Mouse (Mus musculus): Measurements from ENCODE around the gene Fgfr2. TPM values are rescaled to one million over a fixed set of nuclear protein-coding genes. Genes with fewer than 3 reads are reported as not detected.

Gene Fgfr2
- polyA plus RNA-seq, 1 experiment: 3.0 TPM

- no peaks in the 10 kb centered on the region for H3K36me3 ChIP-seq (ENCODE audit: control insufficient read depth, insufficient read depth, low read length)
- no peak overlapping the region for H3K4me3 ChIP-seq (ENCODE audit: control insufficient read depth, low read depth, low read length)
- TF ChIP-seq CTCF (IDR thresholded peaks at IDR 0.05; ENCODE audit: control insufficient read depth, insufficient read depth, insufficient replicate concordance, low read depth, low read length) (no peak), POLR2A (IDR thresholded peaks at IDR 0.05; ENCODE audit: control insufficient read depth, low read depth, low read length) (no peak)
- H3K27me3 ChIP-seq (ENCODE audit: control insufficient read depth, insufficient read depth, low read length): no peaks in the 10 kb centered on the region
- no peak overlapping the region for H3K27ac ChIP-seq (ENCODE audit: control insufficient read depth, insufficient read depth, low read depth, low read length)
- peaks cover 8% of the 10 kb centered on the region for H3K4me1 ChIP-seq (ENCODE audit: control insufficient read depth, insufficient read depth, low read length)
Observed at GRCm38 (mm10) chr7:133014631-133015030, 108.5 kb downstream of the Fgfr2 start.

- Histone ChIP-seq H3K4me1 (ENCODE audit: control insufficient read depth, insufficient read depth, low read length) (peaks cover 8% of the 10 kb centered on the region), H3K27me3 (ENCODE audit: control insufficient read depth, insufficient read depth, low read length) (no peaks in the 10 kb centered on the region), H3K36me3 (ENCODE audit: control insufficient read depth, insufficient read depth, low read length) (no peaks in the 10 kb centered on the region), H3K4me3 (ENCODE audit: control insufficient read depth, low read depth, low read length) (no peak overlapping the region), H3K27ac (ENCODE audit: control insufficient read depth, insufficient read depth, low read depth, low read length) (no peak overlapping the region)
- no peak for TF ChIP-seq CTCF (IDR thresholded peaks at IDR 0.05; ENCODE audit: control insufficient read depth, insufficient read depth, insufficient replicate concordance, low read depth, low read length)
- no peak for TF ChIP-seq POLR2A (IDR thresholded peaks at IDR 0.05; ENCODE audit: control insufficient read depth, low read depth, low read length)
Observed at GRCm38 (mm10) chr7:133013923-133014322, 109.2 kb downstream of the Fgfr2 start.

DNA sequence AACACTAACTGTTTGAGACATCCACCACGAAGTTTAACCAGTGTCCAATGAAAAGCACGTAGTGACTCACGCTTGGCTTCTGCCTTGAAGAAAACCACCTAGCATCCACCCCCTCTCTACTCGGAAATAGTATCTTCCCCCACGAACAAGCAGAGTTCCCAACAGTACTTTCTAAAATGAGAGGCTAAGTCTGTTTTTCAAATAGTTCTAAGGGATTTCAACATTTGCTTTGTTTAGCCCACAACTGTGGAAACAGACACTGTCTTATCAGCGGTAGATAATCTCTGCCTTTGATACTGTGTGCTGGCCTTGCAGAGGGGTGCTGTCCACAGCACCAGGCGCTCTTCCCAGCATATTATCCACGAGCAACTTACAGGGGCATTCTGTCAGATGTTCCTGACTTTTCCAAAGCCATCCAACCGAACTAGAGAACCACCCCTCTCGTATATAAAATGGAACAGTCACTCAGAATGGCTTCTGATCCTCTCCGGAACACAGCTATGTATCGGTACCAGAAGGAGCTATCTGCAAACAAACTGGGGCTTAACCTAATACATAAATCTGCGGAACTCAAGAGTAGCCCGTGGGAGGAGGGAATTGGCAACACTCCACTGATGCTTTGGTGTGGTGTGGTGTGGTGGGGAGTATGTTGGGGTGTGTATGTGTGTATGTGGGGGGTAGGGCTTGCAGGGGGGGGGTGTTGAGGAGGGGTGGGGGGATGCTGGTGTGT, 110.3 kb downstream of the Fgfr2 start:
- no peaks in the 10 kb centered on the region for H3K36me3 ChIP-seq (ENCODE audit: control insufficient read depth, insufficient read depth, low read length)
- H3K4me1 ChIP-seq (ENCODE audit: control insufficient read depth, insufficient read depth, low read length): peaks cover 8% of the 10 kb centered on the region

GRCm38 (mm10) chr7:133011611-133012010, 111.5 kb downstream of the Fgfr2 start:
- no peaks in the 10 kb centered on the region for H3K27me3 ChIP-seq (ENCODE audit: control insufficient read depth, insufficient read depth, low read length)
- H3K27ac ChIP-seq (ENCODE audit: control insufficient read depth, insufficient read depth, low read depth, low read length): no peak overlapping the region
- TF ChIP-seq CTCF (IDR thresholded peaks at IDR 0.05; ENCODE audit: control insufficient read depth, insufficient read depth, insufficient replicate concordance, low read depth, low read length) (no peak), POLR2A (IDR thresholded peaks at IDR 0.05; ENCODE audit: control insufficient read depth, low read depth, low read length) (no peak)
- H3K4me3 ChIP-seq (ENCODE audit: control insufficient read depth, low read depth, low read length): no peak overlapping the region
- H3K36me3 ChIP-seq (ENCODE audit: control insufficient read depth, insufficient read depth, low read length): no peaks in the 10 kb centered on the region
- H3K4me1 ChIP-seq (ENCODE audit: control insufficient read depth, insufficient read depth, low read length): peaks cover 8% of the 10 kb centered on the region

More for the DNA sequence above, 110.3 kb downstream of the Fgfr2 start:
- no peaks in the 10 kb centered on the region for H3K27me3 ChIP-seq (ENCODE audit: control insufficient read depth, insufficient read depth, low read length)
- TF ChIP-seq CTCF (IDR thresholded peaks at IDR 0.05; ENCODE audit: control insufficient read depth, insufficient read depth, insufficient replicate concordance, low read depth, low read length) (no peak), POLR2A (IDR thresholded peaks at IDR 0.05; ENCODE audit: control insufficient read depth, low read depth, low read length) (no peak)
- H3K27ac ChIP-seq (ENCODE audit: control insufficient read depth, insufficient read depth, low read depth, low read length): no peak overlapping the region
- H3K4me3 ChIP-seq (ENCODE audit: control insufficient read depth, low read depth, low read length): no peak overlapping the region

DNA sequence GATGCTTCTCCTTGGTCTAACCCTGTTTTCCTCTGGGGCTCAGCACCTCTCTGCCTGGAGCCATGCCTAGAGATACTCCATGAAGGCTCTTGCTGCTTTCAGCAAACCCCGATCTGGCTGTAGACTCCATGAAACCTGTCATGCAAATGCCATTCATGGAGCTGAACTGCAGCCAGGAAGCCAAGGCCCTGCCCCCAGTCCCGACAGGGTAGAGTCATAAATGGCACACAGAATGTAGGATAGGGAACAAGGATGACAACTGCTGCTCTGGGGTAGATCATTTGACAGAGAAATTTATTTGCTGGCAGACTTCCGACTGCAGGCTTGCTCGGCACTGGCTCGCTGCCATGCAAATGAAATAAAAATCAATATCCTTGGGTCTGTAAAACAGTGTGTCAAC, 112.0 kb downstream of the Fgfr2 start:
- no peaks in the 10 kb centered on the region for H3K27me3 ChIP-seq (ENCODE audit: control insufficient read depth, insufficient read depth, low read length)
- peaks cover 8% of the 10 kb centered on the region for H3K4me1 ChIP-seq (ENCODE audit: control insufficient read depth, insufficient read depth, low read length)
- H3K27ac ChIP-seq (ENCODE audit: control insufficient read depth, insufficient read depth, low read depth, low read length): no peak overlapping the region

GRCm38 (mm10) chr7:133010477-133010876, 112.7 kb downstream of the Fgfr2 start:
- TF ChIP-seq CTCF (IDR thresholded peaks at IDR 0.05; ENCODE audit: control insufficient read depth, insufficient read depth, insufficient replicate concordance, low read depth, low read length) (no peak), POLR2A (IDR thresholded peaks at IDR 0.05; ENCODE audit: control insufficient read depth, low read depth, low read length) (no peak)
- Histone ChIP-seq H3K27ac (ENCODE audit: control insufficient read depth, insufficient read depth, low read depth, low read length) (no peak overlapping the region), H3K36me3 (ENCODE audit: control insufficient read depth, insufficient read depth, low read length) (no peaks in the 10 kb centered on the region), H3K4me1 (ENCODE audit: control insufficient read depth, insufficient read depth, low read length) (peaks cover 7% of the 10 kb centered on the region), H3K4me3 (ENCODE audit: control insufficient read depth, low read depth, low read length) (no peak overlapping the region), H3K27me3 (ENCODE audit: control insufficient read depth, insufficient read depth, low read length) (no peaks in the 10 kb centered on the region)

More for the DNA sequence above, 112.0 kb downstream of the Fgfr2 start:
- H3K4me3 ChIP-seq (ENCODE audit: control insufficient read depth, low read depth, low read length): no peak overlapping the region
- TF ChIP-seq POLR2A (IDR thresholded peaks at IDR 0.05; ENCODE audit: control insufficient read depth, low read depth, low read length): no peak
- no peak for TF ChIP-seq CTCF (IDR thresholded peaks at IDR 0.05; ENCODE audit: control insufficient read depth, insufficient read depth, insufficient replicate concordance, low read depth, low read length)
- no peaks in the 10 kb centered on the region for H3K36me3 ChIP-seq (ENCODE audit: control insufficient read depth, insufficient read depth, low read length)

DNA sequence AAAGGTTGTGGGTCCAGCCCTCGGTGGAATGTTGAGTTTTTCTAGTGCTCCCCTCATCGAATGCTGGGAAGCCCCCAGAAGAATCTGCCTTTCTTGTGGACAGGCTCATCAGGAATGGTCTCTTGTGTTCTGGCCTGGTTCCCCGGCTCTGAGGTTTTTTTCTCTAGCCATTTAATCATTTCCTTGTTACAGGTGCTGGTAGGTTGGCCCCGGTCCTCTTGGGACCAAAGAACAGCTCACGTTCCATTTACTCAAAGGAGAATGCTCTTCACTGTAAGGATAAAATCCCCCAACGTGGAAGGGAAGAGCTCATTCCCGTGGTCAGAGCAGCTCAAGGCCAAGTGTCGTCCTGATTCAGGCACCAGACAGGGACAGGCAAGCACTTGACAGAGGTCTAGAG, 113.5 kb downstream of the Fgfr2 start:
- Histone ChIP-seq H3K4me1 (ENCODE audit: control insufficient read depth, insufficient read depth, low read length) (peaks cover 1% of the 10 kb centered on the region), H3K4me3 (ENCODE audit: control insufficient read depth, low read depth, low read length) (no peak overlapping the region), H3K27ac (ENCODE audit: control insufficient read depth, insufficient read depth, low read depth, low read length) (no peak overlapping the region), H3K27me3 (ENCODE audit: control insufficient read depth, insufficient read depth, low read length) (no peaks in the 10 kb centered on the region), H3K36me3 (ENCODE audit: control insufficient read depth, insufficient read depth, low read length) (no peaks in the 10 kb centered on the region)
- TF ChIP-seq CTCF (IDR thresholded peaks at IDR 0.05; ENCODE audit: control insufficient read depth, insufficient read depth, insufficient replicate concordance, low read depth, low read length) (no peak), POLR2A (IDR thresholded peaks at IDR 0.05; ENCODE audit: control insufficient read depth, low read depth, low read length) (no peak)
